Mouse (Mus musculus) lung, embryonic 16.5 days (tissue): ENCODE data around the gene Ubr2. TPM values are rescaled to one million over a fixed set of nuclear protein-coding genes. Genes with fewer than 3 reads are reported as not detected.

Source experiments
- ATAC-seq: fragments of 200-750 bp; cut with Nextera tagmentation; 2 replicates; pipeline ENCODE4 v1.8.0; 2017; ENCODE audit warnings: low read depth, mild to moderate bottlenecking, moderate library complexity
- H3K27ac ChIP-seq: fragments of 300-500 bp; sonication (generic); 2 replicates; pipeline ENCODE4 v1.5.1; 2014; ENCODE audit warnings: mild to moderate bottlenecking, control low read depth, low read length
- H3K27me3 ChIP-seq: fragments of 300-500 bp; sonication (generic); 2 replicates; pipeline ENCODE4 v1.6.1; 2014; ENCODE audit warnings: low read depth, low read length, mixed read lengths; ENCODE audit not compliant: control insufficient read depth, insufficient read depth
- H3K36me3 ChIP-seq: fragments of 300-500 bp; sonication (generic); 2 replicates; pipeline ENCODE4 v1.6.1; 2014; ENCODE audit warnings: low read length; ENCODE audit not compliant: control insufficient read depth, insufficient read depth
- H3K4me1 ChIP-seq: fragments of 300-500 bp; sonication (generic); replicated peaks from 2 replicates; pipeline ENCODE4 v1.6.1; 2014; ENCODE audit warnings: low read length, mixed read lengths; ENCODE audit not compliant: control insufficient read depth, insufficient read depth
- H3K4me2 ChIP-seq: fragments of 300-500 bp; sonication (generic); 2 replicates; pipeline ENCODE4 v1.6.1; 2014; ENCODE audit warnings: low read depth, low read length, control low read depth
- H3K4me3 ChIP-seq: fragments of 300-500 bp; sonication (generic); 2 replicates; pipeline ENCODE4 v1.5.1; 2014; ENCODE audit warnings: mild to moderate bottlenecking, low read length, control low read depth
- H3K9ac ChIP-seq: fragments of 300-500 bp; sonication (generic); 2 replicates; pipeline ENCODE4 v1.6.1; 2014; ENCODE audit warnings: low read length, control low read depth
- H3K9me3 ChIP-seq: fragments of 300-500 bp; sonication (generic); 2 replicates; pipeline ENCODE4 v1.6.1; 2016; ENCODE audit warnings: low read length; ENCODE audit not compliant: control insufficient read depth
- WGBS: fragments of 180-500 bp; shearing (Covaris S2); extraction: QIAGEN DNeasy Blood & Tissue Kit; methylation state at CpG from one replicate; pipeline ENCODE4 v1.1.7; 2014; 5-methylcytosine and 5-hydroxymethylcytosine counted together
- polyA plus RNA-seq: library from polyadenylated mRNA; unstranded; fragments of >200 nt; fragmentation: Nextera tagmentation; extraction: Ambion mirVana; gene quantifications from 2 replicates; pipeline ENCODE4 v1.2.1, GENCODE M21; 2015

The Ubr2 gene
- polyA plus RNA-seq, 1 experiment from 2014 or later = 15.2 TPM

GRCm38 (mm10) chr17:46960216-46960615 lies 50.1 kb downstream of the Ubr2 start:
- no peak for ATAC-seq
- Histone ChIP-seq H3K36me3 (peaks cover 74% of the 10 kb centered on the region), H3K27me3 (no peaks in the 10 kb centered on the region), H3K9ac (no peak overlapping the region), H3K4me3 (no peak overlapping the region), H3K4me2 (no peak overlapping the region), H3K4me1 (no peaks in the 10 kb centered on the region), H3K9me3 (no peaks in the 10 kb centered on the region), H3K27ac (no peak overlapping the region)
- 78% methylated on average over 10 of the region's 10 CpGs for WGBS

- H3K4me3 ChIP-seq = no peak overlapping the region
- H3K9ac ChIP-seq = no peak overlapping the region
- no peaks in the 10 kb centered on the region for H3K4me1 ChIP-seq
- H3K27ac ChIP-seq = no peak overlapping the region
- no peak for ATAC-seq
- 90% methylated on average over 2 of the region's 2 CpGs for WGBS
- H3K4me2 ChIP-seq = no peak overlapping the region
- peaks cover 72% of the 10 kb centered on the region for H3K36me3 ChIP-seq
- no peaks in the 10 kb centered on the region for H3K9me3 ChIP-seq
- no peaks in the 10 kb centered on the region for H3K27me3 ChIP-seq
These were observed 52.3 kb downstream of the Ubr2 start for GRCm38 (mm10) chr17:46958045-46958444.

- H3K36me3 ChIP-seq = peaks cover 51% of the 10 kb centered on the region
- no peak for ATAC-seq
- H3K27me3 ChIP-seq = no peaks in the 10 kb centered on the region
- no peak overlapping the region for H3K9ac ChIP-seq
- H3K27ac ChIP-seq = no peak overlapping the region
- no peaks in the 10 kb centered on the region for H3K4me1 ChIP-seq
- H3K9me3 ChIP-seq = no peaks in the 10 kb centered on the region
- whole genome bisulfite sequencing = 94% methylated on average over 9 of the region's 9 CpGs
- no peak overlapping the region for H3K4me3 ChIP-seq
- H3K4me2 ChIP-seq = no peak overlapping the region
These were observed 64.1 kb downstream of the Ubr2 start for GRCm38 (mm10) chr17:46946276-46946675.

GRCm38 (mm10) chr17:46942421-46942820 lies 67.9 kb downstream of the Ubr2 start:
- H3K27me3 ChIP-seq = no peaks in the 10 kb centered on the region
- no peak overlapping the region for H3K9ac ChIP-seq
- no peaks in the 10 kb centered on the region for H3K9me3 ChIP-seq
- no peak for ATAC-seq
- H3K27ac ChIP-seq = no peak overlapping the region
- H3K4me3 ChIP-seq = no peak overlapping the region
- H3K36me3 ChIP-seq = peaks cover 63% of the 10 kb centered on the region
- H3K4me2 ChIP-seq = no peak overlapping the region
- H3K4me1 ChIP-seq = no peaks in the 10 kb centered on the region
- WGBS = 95% methylated on average over 9 of the region's 9 CpGs

GRCm38 (mm10) chr17:46940461-46940860 lies 69.9 kb downstream of the Ubr2 start:
- Histone ChIP-seq H3K4me1 (no peaks in the 10 kb centered on the region), H3K36me3 (peaks cover 69% of the 10 kb centered on the region), H3K27me3 (no peaks in the 10 kb centered on the region), H3K4me2 (no peak overlapping the region), H3K9ac (no peak overlapping the region), H3K9me3 (no peaks in the 10 kb centered on the region), H3K4me3 (no peak overlapping the region), H3K27ac (no peak overlapping the region)
- ATAC-seq = no peak
- 91% methylated on average over 8 of the region's 8 CpGs for WGBS

- H3K9me3 ChIP-seq = no peaks in the 10 kb centered on the region
- H3K4me1 ChIP-seq = no peaks in the 10 kb centered on the region
- H3K4me3 ChIP-seq = no peak overlapping the region
- no peak overlapping the region for H3K27ac ChIP-seq
- WGBS = 81% methylated on average over 19 of the region's 19 CpGs
- no peaks in the 10 kb centered on the region for H3K27me3 ChIP-seq
- peaks cover 68% of the 10 kb centered on the region for H3K36me3 ChIP-seq
- ATAC-seq = peak; percentile 57; the same call in 1 of the 2 replicates
- H3K9ac ChIP-seq = no peak overlapping the region
- H3K4me2 ChIP-seq = no peak overlapping the region
These were observed 76.6 kb downstream of the Ubr2 start for GRCm38 (mm10) chr17:46933557-46934348.

- H3K9me3 ChIP-seq = no peaks in the 10 kb centered on the region
- no peaks in the 10 kb centered on the region for H3K4me1 ChIP-seq
- H3K4me2 ChIP-seq = no peak overlapping the region
- WGBS = 89% methylated on average over 5 of the region's 5 CpGs
- H3K9ac ChIP-seq = no peak overlapping the region
- peaks cover 65% of the 10 kb centered on the region for H3K36me3 ChIP-seq
- no peak overlapping the region for H3K4me3 ChIP-seq
- ATAC-seq = no peak
- no peaks in the 10 kb centered on the region for H3K27me3 ChIP-seq
- H3K27ac ChIP-seq = no peak overlapping the region
These were observed 77.4 kb downstream of the Ubr2 start for GRCm38 (mm10) chr17:46932961-46933360.

GRCm38 (mm10) chr17:46929897-46930296 lies 80.5 kb downstream of the Ubr2 start:
- WGBS = 88% methylated on average over 7 of the region's 7 CpGs
- H3K27ac ChIP-seq = no peak overlapping the region
- H3K4me3 ChIP-seq = no peak overlapping the region
- H3K4me2 ChIP-seq = no peak overlapping the region
- H3K9ac ChIP-seq = no peak overlapping the region
- H3K9me3 ChIP-seq = no peaks in the 10 kb centered on the region
- no peak for ATAC-seq
- H3K36me3 ChIP-seq = peaks cover 42% of the 10 kb centered on the region
- H3K4me1 ChIP-seq = no peaks in the 10 kb centered on the region
- no peaks in the 10 kb centered on the region for H3K27me3 ChIP-seq

GRCm38 (mm10) chr17:46929277-46929676 lies 81.1 kb downstream of the Ubr2 start:
- Histone ChIP-seq H3K36me3 (peaks cover 37% of the 10 kb centered on the region), H3K9ac (no peak overlapping the region), H3K27me3 (no peaks in the 10 kb centered on the region), H3K9me3 (no peaks in the 10 kb centered on the region), H3K4me3 (no peak overlapping the region), H3K4me1 (no peaks in the 10 kb centered on the region), H3K4me2 (no peak overlapping the region), H3K27ac (no peak overlapping the region)
- no peak for ATAC-seq
- WGBS = 82% methylated on average over 12 of the region's 12 CpGs
